Mouse (Mus musculus): Measurements from ENCODE around the gene Prkaca. TPM values are rescaled to one million over a fixed set of nuclear protein-coding genes. Genes with fewer than 3 reads are reported as not detected.

Gene Prkaca
- total and polyA plus RNA-seq, 3 experiments: 24.7 to 74.9 TPM; not detected in 1

DNA sequence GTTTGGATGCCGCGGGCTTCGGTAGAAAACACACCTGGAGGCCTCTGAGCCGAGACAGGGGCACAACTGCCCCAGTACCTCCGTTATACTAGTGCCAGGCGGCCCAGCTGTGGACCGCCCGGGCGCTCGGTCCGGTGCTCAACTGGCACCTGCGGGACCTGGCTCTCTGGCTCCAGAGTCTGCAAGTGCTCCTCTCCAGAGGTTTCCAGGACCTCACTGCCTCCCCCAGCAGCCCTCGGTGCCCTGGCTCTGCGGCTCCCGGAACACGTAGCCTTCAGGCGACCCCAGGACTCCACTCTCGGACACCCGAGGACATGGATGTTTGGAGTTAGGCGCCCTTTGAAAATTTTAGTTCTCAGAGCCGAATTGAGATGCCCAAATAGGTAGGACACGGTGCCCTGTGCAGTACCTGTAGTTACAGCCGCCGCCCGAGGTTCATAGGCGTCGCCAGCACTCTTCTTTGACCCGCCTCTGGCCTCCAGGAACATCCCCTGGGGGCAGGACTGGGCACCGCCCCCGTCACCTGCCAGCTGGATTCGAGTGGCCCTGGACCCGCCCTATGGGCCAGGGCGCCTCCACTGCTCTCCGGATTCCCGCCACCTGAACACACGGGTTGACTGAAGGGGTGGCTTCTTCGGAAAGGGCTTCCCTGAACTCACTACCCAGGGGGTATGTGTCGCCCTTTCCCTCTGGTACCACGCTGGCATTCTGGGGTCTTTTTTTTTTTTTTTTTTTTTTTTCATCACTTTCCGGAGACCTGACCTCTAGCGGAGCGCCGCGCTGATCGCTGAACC is 39.1 kb downstream of the Prkaca start, which contains the start of gene 2210011C24Rik:
Gene 2210011C24Rik (minus strand): TSS at position 467 of the 794 bp plus-strand sequence.
- no peaks in the 10 kb centered on the region for H3K27me3 ChIP-seq (ENCODE audit: control insufficient read depth in 1 of 2, insufficient read depth in 2 of 2, low read length in 2 of 2)

GRCm38 (mm10) chr8:84012499-84013165 is 39.8 kb downstream of the Prkaca start:
- H3K27ac ChIP-seq (ENCODE audit: control insufficient read depth, low read depth, low read length): no peak overlapping the region
- no peaks in the 10 kb centered on the region for H3K27me3 ChIP-seq (ENCODE audit: control insufficient read depth in 1 of 2, insufficient read depth in 2 of 2, low read length in 2 of 2)
- no peak for TF ChIP-seq ETS1 (IDR thresholded peaks at IDR 0.05; ENCODE audit: low read depth, low read length)
- no peak for TF ChIP-seq ELF1 (IDR thresholded peaks at IDR 0.05; ENCODE audit: low read depth, low read length)
- no peak for TF ChIP-seq POLR2A (IDR thresholded peaks at IDR 0.05; ENCODE audit: control insufficient read depth in 1 of 2, insufficient read depth in 1 of 2, low read depth in 1 of 2, low read length in 2 of 2, poor library complexity in 1 of 2)
- TF ChIP-seq POLR2AphosphoS5 (IDR thresholded peaks at IDR 0.05; ENCODE audit: borderline replicate concordance, low read depth, low read length): no peak
- no peak for TF ChIP-seq SMC3 (IDR thresholded peaks at IDR 0.05; ENCODE audit: low read depth, low read length)
- TF ChIP-seq EP300 (IDR thresholded peaks at IDR 0.05; ENCODE audit: low read depth in 1 of 2, low read length in 2 of 2): no peak
- no peak for TF ChIP-seq RCOR1 (IDR thresholded peaks at IDR 0.05; ENCODE audit: low read depth, low read length)
- TF ChIP-seq CTCF (IDR thresholded peaks at IDR 0.05 in 2 of 3, conservative IDR thresholded peaks at IDR 0.05 in 1 of 3; ENCODE audit: control insufficient read depth in 1 of 3, insufficient read depth in 1 of 3, low read depth in 2 of 3, low read length in 3 of 3, poor library complexity in 1 of 3, severe bottlenecking in 1 of 3): no peak
- TF ChIP-seq HCFC1 (IDR thresholded peaks at IDR 0.05; ENCODE audit: low read depth, low read length): no peak
- TF ChIP-seq BHLHE40 (IDR thresholded peaks at IDR 0.05; ENCODE audit: borderline replicate concordance, low read depth, low read length): no peak
- TF ChIP-seq MAX (IDR thresholded peaks at IDR 0.05; ENCODE audit: low read length): no peak
- TF ChIP-seq JUND (IDR thresholded peaks at IDR 0.05; ENCODE audit: low read depth, low read length): no peak
- no peak for TF ChIP-seq MAFK (IDR thresholded peaks at IDR 0.05; ENCODE audit: borderline replicate concordance, low read depth, low read length)
- TF ChIP-seq MAZ (IDR thresholded peaks at IDR 0.05; ENCODE audit: low read depth, low read length): no peak
- no peak for TF ChIP-seq ZC3H11A (IDR thresholded peaks at IDR 0.05; ENCODE audit: low read depth, low read length)
- no peak for TF ChIP-seq RAD21 (IDR thresholded peaks at IDR 0.05; ENCODE audit: low read depth, low read length)
- no peak for TF ChIP-seq CHD1 (IDR thresholded peaks at IDR 0.05; ENCODE audit: low read depth, low read length)
- TF ChIP-seq MYB (IDR thresholded peaks at IDR 0.05; ENCODE audit: low read depth, low read length): no peak
- no peak for TF ChIP-seq TAL1 (IDR thresholded peaks at IDR 0.05; ENCODE audit: low read length)
- TF ChIP-seq UBTF (IDR thresholded peaks at IDR 0.05; ENCODE audit: borderline replicate concordance, insufficient read depth, low read depth, low read length): no peak
- H3K4me3 ChIP-seq (ENCODE audit: control insufficient read depth in 1 of 2, insufficient read depth in 1 of 2, low read depth in 2 of 2, low read length in 2 of 2): no peak overlapping the region
- H3K36me3 ChIP-seq (ENCODE audit: control insufficient read depth in 1 of 2, insufficient read depth in 2 of 2, low read length in 2 of 2): no peaks in the 10 kb centered on the region
- H3K9me3 ChIP-seq (replicated peaks; ENCODE audit: insufficient read depth, low read length): no peaks in the 10 kb centered on the region
- H3K4me1 ChIP-seq (ENCODE audit: control insufficient read depth in 1 of 2, insufficient read depth in 2 of 2, low read length in 2 of 2): no peaks in the 10 kb centered on the region
- no peak for DNase-seq (ENCODE audit: low read depth, low spot score)
- H3K79me2 ChIP-seq (ENCODE audit: control insufficient read depth, insufficient read depth, low read length, poor library complexity): no peaks in the 10 kb centered on the region
- no peak overlapping the region for H3K9ac ChIP-seq (ENCODE audit: control insufficient read depth, low read depth, low read length, poor library complexity, severe bottlenecking)

More for the DNA sequence above, 39.1 kb downstream of the Prkaca start, which contains the start of gene 2210011C24Rik:
- DNase-seq (ENCODE audit: low read depth, low spot score): no peak
- H3K36me3 ChIP-seq (ENCODE audit: control insufficient read depth in 1 of 2, insufficient read depth in 2 of 2, low read length in 2 of 2): no peaks in the 10 kb centered on the region
- no peak within 1 kb of the TSS for H3K4me3 ChIP-seq (ENCODE audit: control insufficient read depth in 1 of 2, insufficient read depth in 1 of 2, low read depth in 2 of 2, low read length in 2 of 2)
- H3K4me1 ChIP-seq (ENCODE audit: control insufficient read depth in 1 of 2, insufficient read depth in 2 of 2, low read length in 2 of 2): no peaks in the 10 kb centered on the region
- H3K79me2 ChIP-seq (ENCODE audit: control insufficient read depth, insufficient read depth, low read length, poor library complexity): no peaks in the 10 kb centered on the region
- no peaks in the 10 kb centered on the region for H3K9me3 ChIP-seq (replicated peaks; ENCODE audit: insufficient read depth, low read length)
- TF ChIP-seq MXI1 (IDR thresholded peaks at IDR 0.05; ENCODE audit: low read depth, low read length): no peak
- no peak for TF ChIP-seq TCF12 (IDR thresholded peaks at IDR 0.05; ENCODE audit: low read depth, low read length)
- no peak for TF ChIP-seq E2F4 (IDR thresholded peaks at IDR 0.05; ENCODE audit: borderline replicate concordance, low read depth, low read length)
- no peak for TF ChIP-seq ZMIZ1 (IDR thresholded peaks at IDR 0.05; ENCODE audit: low read depth, low read length)
- no peak for TF ChIP-seq POLR2AphosphoS2 (IDR thresholded peaks at IDR 0.05; ENCODE audit: low read length)
- TF ChIP-seq ETS1 (IDR thresholded peaks at IDR 0.05; ENCODE audit: low read depth, low read length): no peak
- TF ChIP-seq NRF1 (IDR thresholded peaks at IDR 0.05; ENCODE audit: insufficient read depth, low read depth, low read length, poor library complexity, severe bottlenecking): no peak
- no peak for TF ChIP-seq CTCF (IDR thresholded peaks at IDR 0.05 in 2 of 3, conservative IDR thresholded peaks at IDR 0.05 in 1 of 3; ENCODE audit: control insufficient read depth in 1 of 3, insufficient read depth in 1 of 3, low read depth in 2 of 3, low read length in 3 of 3, poor library complexity in 1 of 3, severe bottlenecking in 1 of 3)
- no peak for TF ChIP-seq ZC3H11A (IDR thresholded peaks at IDR 0.05; ENCODE audit: low read depth, low read length)
- TF ChIP-seq CHD2 (IDR thresholded peaks at IDR 0.05; ENCODE audit: low read length): no peak
- no peak for TF ChIP-seq ZKSCAN1 (IDR thresholded peaks at IDR 0.05; ENCODE audit: low read depth, low read length)
- TF ChIP-seq TBP (IDR thresholded peaks at IDR 0.05; ENCODE audit: low read depth, low read length): no peak
- TF ChIP-seq EP300 (IDR thresholded peaks at IDR 0.05; ENCODE audit: low read depth in 1 of 2, low read length in 2 of 2): no peak
- no peak for TF ChIP-seq GATA1 (IDR thresholded peaks at IDR 0.05; ENCODE audit: low read depth, low read length)
- no peak for TF ChIP-seq POLR2A (IDR thresholded peaks at IDR 0.05; ENCODE audit: control insufficient read depth in 1 of 2, insufficient read depth in 1 of 2, low read depth in 1 of 2, low read length in 2 of 2, poor library complexity in 1 of 2)
- TF ChIP-seq ELF1 (IDR thresholded peaks at IDR 0.05; ENCODE audit: low read depth, low read length): no peak
- TF ChIP-seq RAD21 (IDR thresholded peaks at IDR 0.05; ENCODE audit: low read depth, low read length): no peak
- no peak for TF ChIP-seq JUND (IDR thresholded peaks at IDR 0.05; ENCODE audit: low read depth, low read length)
- no peak within 1 kb of the TSS for H3K9ac ChIP-seq (ENCODE audit: control insufficient read depth, low read depth, low read length, poor library complexity, severe bottlenecking)
- no peak within 1 kb of the TSS for H3K27ac ChIP-seq (ENCODE audit: control insufficient read depth, low read depth, low read length)

Measured in MEL (cell line).